Mouse (Mus musculus) cerebellum, adult 11-12 months (tissue): ENCODE measurements at regions not wholly inside any gene's neighbourhood (a gene's known extent, or its start where the extent isn't known, plus 50 kb on each side); places are given as distances from the start of the nearest gene placed in this dataset.

ENCODE experiments used
- DNase-seq: peaks from one replicate; pipeline ENCODE4 v3.0.0; 2022

GRCm38 (mm10) chr12:92509494-92509893 lies 660.5 kb upstream of the Sel1l start:
- no peak for DNase-seq

- DNase-seq, result peak; percentile 79
Measured at GRCm38 (mm10) chr12:92508796-92509489, 660.0 kb upstream of the Sel1l start.

GRCm38 (mm10) chr12:92483984-92484383 lies 635.0 kb upstream of the Sel1l start:
- no peak for DNase-seq

- DNase-seq, result no peak
Measured at GRCm38 (mm10) chr12:92474293-92475062, 625.5 kb upstream of the Sel1l start.

GRCm38 (mm10) chr12:92451110-92451818 lies 602.3 kb upstream of the Sel1l start:
- DNase-seq, result no peak

GRCm38 (mm10) chr12:92418458-92418857 lies 569.5 kb upstream of the Sel1l start:
- DNase-seq, result no peak

- DNase-seq, result no peak
Measured at GRCm38 (mm10) chr12:92405506-92405905, 556.5 kb upstream of the Sel1l start.

- no peak for DNase-seq
Measured at GRCm38 (mm10) chr12:92400987-92401386, 552.0 kb upstream of the Sel1l start.

GRCm38 (mm10) chr12:92386195-92386594 lies 537.2 kb upstream of the Sel1l start:
- DNase-seq, result no peak

- DNase-seq, result no peak
Measured at GRCm38 (mm10) chr12:92384266-92384937, 535.4 kb upstream of the Sel1l start.

- DNase-seq, result no peak
Measured at GRCm38 (mm10) chr12:92379130-92379529, 530.2 kb upstream of the Sel1l start.

- no peak for DNase-seq
Measured at GRCm38 (mm10) chr12:92365926-92366325, 517.0 kb upstream of the Sel1l start.

GRCm38 (mm10) chr12:92353386-92354257 lies 504.7 kb upstream of the Sel1l start:
- DNase-seq, result no peak

GRCm38 (mm10) chr12:92318241-92318640 lies 469.3 kb upstream of the Sel1l start:
- no peak for DNase-seq

- no peak for DNase-seq
Measured at GRCm38 (mm10) chr12:92317609-92318008, 468.7 kb upstream of the Sel1l start.

GRCm38 (mm10) chr12:92316285-92316684 lies 467.3 kb upstream of the Sel1l start:
- no peak for DNase-seq

- no peak for DNase-seq
Measured at GRCm38 (mm10) chr12:92315820-92316219, 466.9 kb upstream of the Sel1l start.

- DNase-seq, result peak; percentile 57
Measured at GRCm38 (mm10) chr12:92302951-92303591, 454.1 kb upstream of the Sel1l start.

- no peak for DNase-seq
Measured at GRCm38 (mm10) chr12:92294887-92295286, 445.9 kb upstream of the Sel1l start.

- no peak for DNase-seq
Measured at GRCm38 (mm10) chr12:92293341-92293720, 444.4 kb upstream of the Sel1l start.

- no peak for DNase-seq
Measured at GRCm38 (mm10) chr12:92292460-92293340, 443.7 kb upstream of the Sel1l start.
